Mouse (Mus musculus) intestine, embryonic 16.5 days (tissue): ENCODE results near the gene AB124611. TPM values are rescaled to one million over a fixed set of nuclear protein-coding genes. Genes with fewer than 3 reads are reported as not detected.

Experiments
- ATAC-seq: fragments of 200-750 bp; cut with Nextera tagmentation; 2 replicates; pipeline ENCODE4 v1.8.0; 2017; ENCODE audit warnings: moderate TSS enrichment, moderate library complexity
- H3K27ac ChIP-seq: fragments of 300-500 bp; sonication (generic); 2 replicates; pipeline ENCODE4 v1.5.1; 2014; ENCODE audit warnings: mild to moderate bottlenecking, low read length
- H3K27me3 ChIP-seq: fragments of 300-500 bp; sonication (generic); replicated peaks from 2 replicates; pipeline ENCODE4 v1.6.1; 2014; ENCODE audit warnings: low read length, control low read depth, mixed read lengths; ENCODE audit not compliant: control insufficient read depth, insufficient read depth
- H3K36me3 ChIP-seq: fragments of 300-500 bp; sonication (generic); 2 replicates; pipeline ENCODE4 v1.6.1; 2014; ENCODE audit warnings: low read length, control low read depth; ENCODE audit not compliant: control insufficient read depth, insufficient read depth
- H3K4me1 ChIP-seq: fragments of 300-500 bp; sonication (generic); 2 replicates; pipeline ENCODE4 v1.6.1; 2014; ENCODE audit warnings: low read length, control low read depth, mixed read lengths; ENCODE audit not compliant: control insufficient read depth, insufficient read depth
- H3K4me2 ChIP-seq: fragments of 300-500 bp; sonication (generic); 2 replicates; pipeline ENCODE4 v1.6.1; 2014; ENCODE audit warnings: low read depth, low read length, control low read depth
- H3K4me3 ChIP-seq: fragments of 300-500 bp; sonication (generic); 2 replicates; pipeline ENCODE4 v1.5.1; 2014; ENCODE audit warnings: mild to moderate bottlenecking, low read length
- H3K9ac ChIP-seq: fragments of 300-500 bp; sonication (generic); 2 replicates; pipeline ENCODE4 v1.6.1; 2014; ENCODE audit warnings: low read depth, low read length
- H3K9me3 ChIP-seq: fragments of 300-500 bp; sonication (generic); 2 replicates; pipeline ENCODE4 v1.6.1; 2016; ENCODE audit warnings: low read length, control low read depth; ENCODE audit not compliant: control insufficient read depth
- WGBS: fragments of 180-500 bp; shearing (Covaris S2); extraction: QIAGEN DNeasy Blood & Tissue Kit; methylation state at CpG from one replicate; pipeline ENCODE4 v1.1.7; 2014; 5-methylcytosine and 5-hydroxymethylcytosine counted together
- polyA plus RNA-seq: library from polyadenylated mRNA; unstranded; fragments of >200 nt; fragmentation: Nextera tagmentation; extraction: Ambion mirVana; gene quantifications from 2 replicates; pipeline ENCODE4 v1.2.1, GENCODE M21; 2015

The AB124611 gene
- polyA plus RNA-seq, 1 experiment from 2014 or later = 3.2 TPM

DNA sequence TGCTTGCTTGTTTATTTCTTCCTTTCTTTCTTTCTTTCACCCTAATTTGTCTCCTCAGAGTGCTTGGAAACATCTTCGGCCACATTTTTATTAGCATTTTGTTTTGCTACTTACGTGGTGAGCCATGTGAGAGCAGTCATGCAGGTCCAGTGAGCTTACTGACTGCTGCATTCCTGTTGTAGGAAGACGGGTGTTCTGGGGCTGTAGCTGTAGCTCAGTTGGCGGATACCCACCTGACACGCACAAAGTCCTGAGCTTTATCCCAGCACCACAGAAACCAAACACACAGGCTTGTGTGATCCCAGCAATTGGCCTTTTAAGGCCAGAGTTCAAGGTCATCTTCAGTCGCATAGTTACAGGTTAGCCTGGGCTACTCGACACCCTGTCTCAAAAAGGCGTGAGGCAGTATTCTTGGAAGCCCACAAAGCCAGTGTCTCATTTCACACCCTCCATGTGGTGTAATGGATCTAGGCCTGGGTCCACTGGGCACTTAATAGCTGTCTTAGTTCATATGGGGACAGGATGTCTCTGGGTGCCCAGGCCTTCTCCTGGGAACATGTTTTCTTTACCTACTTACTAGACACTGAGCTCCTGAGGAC is 42.8 kb downstream of the AB124611 start:
- H3K4me1 ChIP-seq = no peaks in the 10 kb centered on the region
- H3K9me3 ChIP-seq = no peaks in the 10 kb centered on the region
- H3K9ac ChIP-seq = no peak overlapping the region
- no peak overlapping the region for H3K4me3 ChIP-seq
- no peak overlapping the region for H3K27ac ChIP-seq
- H3K27me3 ChIP-seq = no peaks in the 10 kb centered on the region
- H3K4me2 ChIP-seq = no peak overlapping the region
- 0 out of 2 replicates have a peak, but pooled peaks cover 8% of the 10 kb centered on the region for H3K36me3 ChIP-seq
- 83% methylated on average over 8 of the region's 8 CpGs for WGBS
- no peak for ATAC-seq

DNA sequence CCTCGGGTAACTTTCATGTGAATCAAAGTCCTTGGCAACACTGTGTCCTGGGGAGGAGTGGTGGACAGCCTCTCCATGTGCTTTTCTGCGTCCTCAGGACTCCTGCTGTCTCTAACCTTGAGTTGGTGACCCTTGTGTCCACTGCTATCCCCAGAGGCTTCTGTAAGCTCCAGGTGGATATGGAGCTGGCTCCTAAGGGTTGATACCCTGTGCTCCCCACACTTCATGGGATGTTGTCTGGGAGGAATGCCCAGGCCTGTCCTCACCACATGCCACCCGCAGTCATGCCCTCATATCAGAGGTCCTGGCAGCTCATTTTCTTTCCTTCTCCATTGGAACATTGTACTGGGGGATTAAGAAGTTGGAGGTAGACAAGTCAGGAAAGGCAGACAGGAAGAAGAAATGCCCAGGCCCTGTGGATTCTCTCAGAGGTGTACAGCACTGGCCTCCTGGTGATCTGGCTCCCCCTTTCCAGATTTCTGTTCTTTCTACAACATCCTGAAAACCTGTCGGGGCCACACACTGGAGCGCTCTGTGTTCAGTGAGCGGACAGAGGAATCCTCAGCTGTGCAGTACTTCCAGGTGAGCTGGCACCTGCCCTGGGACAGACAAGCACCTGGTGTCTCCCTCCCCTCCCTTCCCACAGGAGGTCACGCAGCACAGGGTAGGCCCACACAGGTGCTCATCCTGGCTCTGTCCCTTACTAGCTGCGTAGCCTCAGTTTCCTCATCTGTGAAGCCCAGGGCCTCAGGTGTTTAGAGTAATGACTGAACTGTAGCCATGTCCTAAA is 48.2 kb downstream of the AB124611 start:
- no peak overlapping the region for H3K9ac ChIP-seq
- no peaks in the 10 kb centered on the region for H3K4me1 ChIP-seq
- 93% methylated on average over 8 of the region's 8 CpGs for WGBS
- H3K36me3 ChIP-seq = peaks cover 16% of the 10 kb centered on the region; the same call in 1 of the 2 replicates
- no peak; the same call in 1 of the 2 replicates for ATAC-seq
- H3K4me3 ChIP-seq = no peak overlapping the region
- H3K4me2 ChIP-seq = no peak overlapping the region
- H3K27me3 ChIP-seq = no peaks in the 10 kb centered on the region
- no peak overlapping the region for H3K27ac ChIP-seq
- H3K9me3 ChIP-seq = no peaks in the 10 kb centered on the region

DNA sequence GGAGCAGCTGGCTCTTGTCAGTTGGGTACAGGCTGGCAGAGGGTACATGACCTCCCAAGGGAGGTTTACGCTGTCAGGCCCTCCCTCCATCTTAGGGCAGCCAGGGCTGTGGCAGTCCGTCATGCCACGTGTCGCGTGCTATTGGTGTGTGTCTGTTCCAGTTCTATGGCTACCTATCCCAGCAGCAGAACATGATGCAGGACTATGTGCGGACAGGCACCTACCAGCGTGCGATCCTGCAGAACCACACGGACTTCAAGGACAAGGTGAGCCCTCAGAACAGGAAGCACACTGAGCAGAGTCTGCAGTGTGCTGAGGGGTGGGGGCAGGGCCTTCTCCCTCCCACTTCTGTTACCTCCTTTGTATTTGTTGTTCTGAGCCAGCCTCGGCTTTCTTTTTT is 49.3 kb downstream of the AB124611 start:
- Histone ChIP-seq H3K4me2 (no peak overlapping the region), H3K9ac (no peak overlapping the region), H3K27me3 (no peaks in the 10 kb centered on the region), H3K9me3 (no peaks in the 10 kb centered on the region), H3K4me3 (no peak overlapping the region), H3K27ac (no peak overlapping the region), H3K36me3 (peaks cover 22% of the 10 kb centered on the region), H3K4me1 (no peaks in the 10 kb centered on the region)
- no peak for ATAC-seq
- WGBS = 92% methylated on average over 10 of the region's 10 CpGs

DNA sequence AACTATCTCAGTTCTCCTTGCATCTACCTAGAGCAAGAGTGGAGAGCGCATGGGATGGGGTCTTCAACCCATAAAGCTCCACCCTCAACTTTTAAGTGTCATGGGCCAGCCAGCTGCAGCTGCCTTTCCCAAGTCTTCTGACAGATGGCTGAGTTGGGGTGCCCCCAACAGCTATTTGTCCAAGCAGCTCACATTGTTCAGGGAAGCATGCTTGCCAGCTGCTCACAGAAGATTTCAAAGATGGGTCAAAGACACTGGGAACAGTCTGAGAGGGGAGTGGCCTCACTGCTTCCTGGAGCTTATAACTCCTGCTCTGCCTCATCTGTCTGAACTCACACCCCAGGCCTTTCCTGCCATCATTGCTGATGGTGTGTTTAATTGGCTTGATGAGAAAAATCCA is 50.3 kb downstream of the AB124611 start:
- Histone ChIP-seq H3K27ac (no peak overlapping the region), H3K9me3 (no peaks in the 10 kb centered on the region), H3K4me3 (no peak overlapping the region), H3K4me1 (no peaks in the 10 kb centered on the region), H3K27me3 (no peaks in the 10 kb centered on the region), H3K36me3 (peaks cover 17% of the 10 kb centered on the region), H3K4me2 (no peak overlapping the region), H3K9ac (no peak overlapping the region)
- ATAC-seq = peak; percentile 38; the same call in 1 of the 2 replicates
- WGBS = 100% methylated on average over 1 of the region's 1 CpGs

DNA sequence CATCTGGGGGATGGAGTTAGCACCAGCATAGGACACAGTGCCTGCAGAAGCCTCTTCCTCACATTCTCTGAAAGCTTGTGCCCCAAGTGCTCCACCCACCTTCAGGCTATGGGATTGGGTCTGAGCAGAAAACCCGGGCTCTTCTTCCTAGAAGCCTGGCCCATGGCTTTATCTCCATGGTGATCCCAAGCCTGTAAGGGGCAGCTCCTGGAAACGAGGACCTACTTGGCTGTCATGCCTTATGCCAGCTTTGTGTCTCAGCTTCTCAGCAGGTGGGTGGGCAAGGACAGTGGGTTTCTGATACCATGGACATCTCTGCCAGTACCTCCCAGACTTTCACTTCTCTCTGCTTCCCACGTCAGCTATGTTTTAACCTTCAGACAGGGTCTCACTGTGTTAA is 52.2 kb downstream of the AB124611 start:
- ATAC-seq = no peak
- no peak overlapping the region for H3K9ac ChIP-seq
- no peaks in the 10 kb centered on the region for H3K9me3 ChIP-seq
- no peaks in the 10 kb centered on the region for H3K27me3 ChIP-seq
- H3K27ac ChIP-seq = no peak overlapping the region
- no peaks in the 10 kb centered on the region for H3K4me1 ChIP-seq
- no peak overlapping the region for H3K4me3 ChIP-seq
- H3K4me2 ChIP-seq = no peak overlapping the region
- peaks cover 22% of the 10 kb centered on the region for H3K36me3 ChIP-seq
- 70% methylated on average over 3 of the region's 3 CpGs for WGBS

DNA sequence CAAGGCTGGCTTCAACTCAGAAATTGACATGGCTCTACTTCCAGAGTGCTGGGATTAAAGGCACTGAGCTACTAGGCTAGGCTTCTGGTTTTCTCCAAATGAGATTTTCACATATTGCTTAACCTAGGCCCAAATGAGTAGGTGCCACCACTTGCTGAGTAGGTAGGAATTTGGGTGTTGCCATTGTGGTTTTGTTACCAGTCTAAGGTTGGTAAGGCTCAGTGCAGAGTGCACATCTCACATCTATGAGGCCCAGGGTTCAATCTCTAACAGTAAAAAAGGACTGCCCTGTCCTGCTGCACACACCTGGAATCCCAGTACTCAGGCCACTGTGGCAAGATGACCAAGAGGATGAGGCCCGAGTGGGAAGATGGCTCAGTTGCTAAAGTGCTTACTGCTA is 59.4 kb downstream of the AB124611 start:
- Histone ChIP-seq H3K27ac (no peak overlapping the region), H3K9ac (no peak overlapping the region), H3K9me3 (no peaks in the 10 kb centered on the region), H3K4me2 (no peak overlapping the region), H3K4me1 (no peaks in the 10 kb centered on the region), H3K27me3 (no peaks in the 10 kb centered on the region), H3K36me3 (peaks cover 26% of the 10 kb centered on the region), H3K4me3 (no peak overlapping the region)
- no peak for ATAC-seq
- whole genome bisulfite sequencing = 94% methylated on average over 1 of the region's 1 CpGs

DNA sequence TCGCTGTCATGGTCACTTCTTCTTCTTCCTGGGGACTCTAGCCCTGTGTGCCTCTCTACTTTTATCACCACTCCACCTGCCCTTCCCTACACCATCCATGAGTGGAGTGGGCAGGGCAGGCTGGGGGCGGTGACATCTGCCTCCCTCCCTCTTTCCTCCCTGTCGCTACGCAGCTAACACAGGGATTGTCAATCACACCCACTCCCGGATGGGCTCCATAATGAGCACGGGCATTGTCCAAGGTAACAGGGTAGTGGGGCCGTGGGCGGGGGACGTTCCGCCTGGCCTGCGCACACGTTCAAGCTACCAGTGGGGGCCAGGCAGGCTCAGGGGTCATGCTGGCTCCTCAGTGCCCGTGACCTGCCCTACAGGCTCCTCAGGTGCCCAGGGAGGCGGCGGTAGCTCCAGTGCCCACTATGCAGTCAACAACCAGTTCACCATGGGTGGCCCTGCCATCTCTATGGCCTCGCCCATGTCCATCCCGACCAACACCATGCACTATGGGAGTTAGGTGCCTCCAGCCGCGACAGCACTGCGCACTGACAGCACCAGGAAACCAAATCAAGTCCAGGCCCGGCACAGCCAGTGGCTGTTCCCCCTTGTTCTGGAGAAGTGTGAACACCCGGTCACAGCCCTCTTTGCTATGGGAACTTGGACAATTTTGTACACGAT is 61.8 kb downstream of the AB124611 start:
- no peak overlapping the region for H3K4me2 ChIP-seq
- WGBS = 85% methylated on average over 23 of the region's 23 CpGs
- no peak overlapping the region for H3K27ac ChIP-seq
- no peak overlapping the region for H3K4me3 ChIP-seq
- H3K4me1 ChIP-seq = peaks cover 6% of the 10 kb centered on the region
- no peak overlapping the region for H3K9ac ChIP-seq
- no peaks in the 10 kb centered on the region for H3K27me3 ChIP-seq
- H3K36me3 ChIP-seq = peaks cover 18% of the 10 kb centered on the region; the same call in 1 of the 2 replicates
- ATAC-seq = no peak
- no peaks in the 10 kb centered on the region for H3K9me3 ChIP-seq

DNA sequence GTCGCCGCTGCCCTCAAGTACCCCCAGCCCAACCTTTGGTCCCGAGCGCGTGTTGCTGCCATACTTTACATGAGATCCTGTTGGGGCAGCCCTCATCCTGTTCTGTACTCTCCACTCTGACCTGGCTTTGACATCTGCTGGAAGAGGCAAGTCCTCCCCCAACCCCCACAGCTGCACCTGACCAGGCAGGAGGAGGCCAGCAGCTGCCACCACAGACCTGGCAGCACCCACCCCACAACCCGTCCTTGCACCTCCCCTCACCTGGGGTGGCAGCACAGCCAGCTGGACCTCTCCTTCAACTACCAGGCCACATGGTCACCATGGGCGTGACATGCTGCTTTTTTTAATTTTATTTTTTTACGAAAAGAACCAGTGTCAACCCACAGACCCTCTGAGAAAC is 62.4 kb downstream of the AB124611 start:
- Histone ChIP-seq H3K36me3 (peaks cover 17% of the 10 kb centered on the region; the same call in 1 of the 2 replicates), H3K9me3 (no peaks in the 10 kb centered on the region), H3K4me3 (no peak overlapping the region), H3K4me2 (no peak overlapping the region), H3K9ac (no peak overlapping the region), H3K27ac (no peak overlapping the region), H3K27me3 (no peaks in the 10 kb centered on the region), H3K4me1 (peaks cover 6% of the 10 kb centered on the region)
- ATAC-seq = no peak
- 86% methylated on average over 8 of the region's 8 CpGs for WGBS

DNA sequence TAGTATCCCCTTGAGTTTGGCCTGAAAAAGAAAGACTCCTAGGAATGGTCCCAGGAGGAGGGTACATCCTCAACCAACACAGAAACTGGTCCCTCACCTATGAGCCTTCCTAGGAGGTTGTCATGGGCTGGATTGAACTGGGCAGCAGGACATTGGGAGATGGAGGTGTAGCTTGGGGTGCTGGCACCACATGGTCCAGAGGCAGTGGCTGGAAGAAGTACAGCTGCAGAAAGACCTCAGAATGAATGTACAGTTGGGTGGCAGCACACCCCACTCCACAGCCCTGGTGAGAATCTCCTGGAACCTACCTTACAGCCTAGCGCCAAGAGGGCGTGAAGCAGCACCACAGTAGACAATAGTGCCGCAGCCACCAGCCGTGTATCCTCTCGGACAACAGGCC is 63.6 kb downstream of the AB124611 start:
- ATAC-seq = no peak
- 89% methylated on average over 5 of the region's 5 CpGs for WGBS

More for the DNA sequence above, 63.6 kb downstream of the AB124611 start:
- H3K36me3 ChIP-seq = peaks cover 14% of the 10 kb centered on the region; the same call in 1 of the 2 replicates
- no peak overlapping the region for H3K4me3 ChIP-seq
- peaks cover 16% of the 10 kb centered on the region for H3K4me1 ChIP-seq
- no peak overlapping the region for H3K4me2 ChIP-seq
- H3K27me3 ChIP-seq = no peaks in the 10 kb centered on the region
- no peak overlapping the region for H3K27ac ChIP-seq
- no peak overlapping the region for H3K9ac ChIP-seq
- H3K9me3 ChIP-seq = no peaks in the 10 kb centered on the region
